Mouse (Mus musculus): ENCODE measurements around the gene Dmrtc2. TPM values are rescaled to one million over a fixed set of nuclear protein-coding genes. Genes with fewer than 3 reads are reported as not detected.

The Dmrtc2 gene
- polyA plus RNA-seq, 1 experiment from 2014 or later: not detected

GRCm38 (mm10) chr7:24850162-24850561, 19.7 kb upstream of the Dmrtc2 start:
- H3K27ac ChIP-seq (ENCODE audit: poor library complexity, severe bottlenecking): peak overlapping the region; percentile 60

DNA sequence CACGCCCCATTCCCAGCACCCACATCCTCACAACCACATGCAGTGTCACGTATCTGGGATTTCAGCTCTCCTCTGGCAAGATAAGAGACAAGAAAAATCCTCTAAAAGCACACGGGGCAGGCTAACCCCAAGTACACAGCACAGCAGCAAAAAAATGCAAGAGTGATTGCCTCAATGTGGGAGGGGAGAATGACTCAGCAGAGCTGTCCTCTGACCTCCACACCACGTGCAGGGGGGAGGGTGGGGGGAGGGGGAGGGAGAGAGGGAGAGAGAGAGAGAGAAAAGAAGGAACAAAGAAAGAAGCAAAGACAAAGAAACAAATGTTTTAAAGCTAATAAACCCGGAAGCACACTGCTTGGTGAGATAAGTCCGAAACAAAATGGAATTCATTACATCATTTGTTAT, 19.0 kb upstream of the Dmrtc2 start:
- H3K27me3 ChIP-seq (replicated peaks): no peaks in the 10 kb centered on the region
- no peaks in the 10 kb centered on the region for H3K36me3 ChIP-seq
- H3K4me3 ChIP-seq: no peak overlapping the region
- no peaks in the 10 kb centered on the region for H3K9me3 ChIP-seq (replicated peaks)
- 0 out of 2 replicates have a peak overlapping the region, but pooled peaks have one; percentile 53 for H3K27ac ChIP-seq (ENCODE audit: poor library complexity, severe bottlenecking)
- peak overlapping the region; percentile 11; the same call in 1 of the 2 replicates for H3K4me2 ChIP-seq
- no peak overlapping the region for H3K9ac ChIP-seq
- 27% methylated on average over 6 of the region's 6 CpGs for WGBS
- 0 out of 2 replicates have a peak, but pooled peaks cover 8% of the 10 kb centered on the region for H3K4me1 ChIP-seq (replicated peaks)
- peak; percentile 84 for ATAC-seq (ENCODE audit: insufficient number of reproducible peaks, low FRiP score)

More at GRCm38 (mm10) chr7:24850162-24850561, 19.7 kb upstream of the Dmrtc2 start:
- WGBS: 15% methylated on average over 5 of the region's 5 CpGs
- no peaks in the 10 kb centered on the region for H3K9me3 ChIP-seq (replicated peaks)
- peak; percentile 47; the same call in 1 of the 2 replicates for ATAC-seq (ENCODE audit: insufficient number of reproducible peaks, low FRiP score)
- H3K4me1 ChIP-seq (replicated peaks): 0 out of 2 replicates have a peak, but pooled peaks cover 10% of the 10 kb centered on the region
- H3K4me3 ChIP-seq: no peak overlapping the region
- H3K9ac ChIP-seq: no peak overlapping the region
- peak overlapping the region; percentile 38; the same call in 1 of the 2 replicates for H3K4me2 ChIP-seq
- no peaks in the 10 kb centered on the region for H3K36me3 ChIP-seq
- no peaks in the 10 kb centered on the region for H3K27me3 ChIP-seq (replicated peaks)

DNA sequence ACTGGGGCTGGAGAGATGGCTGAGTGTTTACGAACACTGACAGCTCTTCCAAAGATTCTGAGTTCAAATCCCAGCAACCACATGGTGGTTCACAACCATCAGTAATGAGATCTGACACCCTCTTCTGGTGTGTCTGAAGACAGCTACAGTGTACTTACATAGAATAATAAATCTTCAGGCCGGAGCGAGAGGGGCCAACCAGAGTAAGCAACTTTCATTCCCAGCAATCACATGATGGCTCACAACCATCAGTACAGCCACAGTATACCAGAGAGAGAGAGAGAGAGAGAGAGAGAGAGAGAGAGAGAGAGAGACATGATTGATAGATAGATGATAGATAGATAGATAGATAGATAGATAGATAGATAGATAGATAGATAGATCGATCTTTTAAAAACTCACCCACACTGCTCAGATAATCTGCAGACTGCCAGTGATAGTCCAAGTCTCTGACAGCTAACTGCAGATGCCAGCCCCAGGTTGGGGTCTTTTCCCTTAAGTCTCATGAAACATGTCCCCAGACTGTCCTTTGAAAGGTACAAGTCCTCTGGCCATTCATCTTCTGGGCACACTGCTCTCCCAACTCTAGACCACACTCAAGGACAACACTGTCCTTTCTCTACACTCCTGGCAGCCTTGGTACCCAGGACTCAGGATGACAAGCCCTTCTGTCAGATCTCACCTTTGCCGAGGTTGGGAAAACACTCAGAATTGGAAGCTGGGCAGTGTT, 18.1 kb upstream of the Dmrtc2 start:
- Histone ChIP-seq H3K4me1 (replicated peaks) (0 out of 2 replicates have a peak, but pooled peaks cover 8% of the 10 kb centered on the region), H3K27me3 (replicated peaks) (no peaks in the 10 kb centered on the region), H3K4me3 (no peak overlapping the region), H3K36me3 (no peaks in the 10 kb centered on the region), H3K27ac (ENCODE audit: poor library complexity, severe bottlenecking) (peak overlapping the region; percentile 29), H3K9ac (no peak overlapping the region), H3K9me3 (replicated peaks) (no peaks in the 10 kb centered on the region), H3K4me2 (0 out of 2 replicates have a peak overlapping the region, but pooled peaks have one; percentile 1)
- WGBS: 73% methylated on average over 5 of the region's 5 CpGs
- no peak for ATAC-seq (ENCODE audit: insufficient number of reproducible peaks, low FRiP score)

DNA sequence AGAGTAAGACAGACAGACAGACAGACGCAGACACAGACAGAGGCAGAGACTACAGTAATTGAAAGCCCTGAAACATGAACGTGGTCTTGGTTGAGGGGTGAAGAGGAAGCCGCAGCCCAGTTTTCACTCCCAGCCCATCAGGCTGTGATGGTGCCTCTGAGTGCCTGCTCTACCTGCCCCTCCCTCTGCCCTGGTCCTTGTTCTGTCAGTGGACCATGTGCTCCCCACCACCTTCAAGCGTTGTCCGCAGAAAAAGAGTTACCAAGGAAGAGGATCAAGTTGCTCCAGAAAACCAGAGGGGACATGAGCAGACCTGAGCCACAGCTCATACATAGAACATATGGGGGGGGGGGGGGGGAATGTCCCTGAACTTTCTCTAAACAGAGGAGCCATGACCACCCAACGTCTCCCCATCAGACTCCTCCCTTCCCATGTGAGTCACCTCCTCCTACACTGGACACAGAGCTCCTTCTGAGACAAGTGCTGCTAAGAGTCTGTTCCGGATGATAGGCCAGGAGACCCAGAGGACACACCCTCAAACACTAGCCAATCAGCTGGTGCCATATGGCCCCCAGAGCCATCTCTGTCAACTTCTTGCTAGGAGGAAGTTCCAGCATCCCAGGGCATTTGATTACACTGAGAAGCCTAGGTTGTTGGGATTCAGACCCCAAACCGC, 17.2 kb upstream of the Dmrtc2 start:
- peak; percentile 89 for ATAC-seq (ENCODE audit: insufficient number of reproducible peaks, low FRiP score)
- 0 out of 2 replicates have a peak, but pooled peaks cover 8% of the 10 kb centered on the region for H3K4me1 ChIP-seq (replicated peaks)
- 0 out of 2 replicates have a peak overlapping the region, but pooled peaks have one; percentile 1 for H3K4me2 ChIP-seq
- no peak overlapping the region for H3K4me3 ChIP-seq
- H3K9ac ChIP-seq: no peak overlapping the region
- no peaks in the 10 kb centered on the region for H3K9me3 ChIP-seq (replicated peaks)
- no peaks in the 10 kb centered on the region for H3K27me3 ChIP-seq (replicated peaks)
- H3K27ac ChIP-seq (ENCODE audit: poor library complexity, severe bottlenecking): peak overlapping the region; percentile 29
- 58% methylated on average over 8 of the region's 8 CpGs for WGBS
- no peaks in the 10 kb centered on the region for H3K36me3 ChIP-seq

GRCm38 (mm10) chr7:24853233-24853563, 16.7 kb upstream of the Dmrtc2 start:
- no peak overlapping the region for H3K4me3 ChIP-seq
- H3K4me1 ChIP-seq (replicated peaks): 0 out of 2 replicates have a peak, but pooled peaks cover 8% of the 10 kb centered on the region
- H3K4me2 ChIP-seq: no peak overlapping the region
- H3K36me3 ChIP-seq: no peaks in the 10 kb centered on the region
- ATAC-seq (ENCODE audit: insufficient number of reproducible peaks, low FRiP score): peak; percentile 15
- H3K9ac ChIP-seq: no peak overlapping the region
- H3K9me3 ChIP-seq (replicated peaks): no peaks in the 10 kb centered on the region
- peak overlapping the region; percentile 5; the same call in 1 of the 2 replicates for H3K27ac ChIP-seq (ENCODE audit: poor library complexity, severe bottlenecking)
- H3K27me3 ChIP-seq (replicated peaks): no peaks in the 10 kb centered on the region

- H3K4me2 ChIP-seq: no peak overlapping the region
- H3K4me1 ChIP-seq (replicated peaks): 0 out of 2 replicates have a peak, but pooled peaks cover 8% of the 10 kb centered on the region
- 32% methylated on average over 7 of the region's 7 CpGs for WGBS
- peak overlapping the region; percentile 5; the same call in 1 of the 2 replicates for H3K27ac ChIP-seq (ENCODE audit: poor library complexity, severe bottlenecking)
- no peak overlapping the region for H3K4me3 ChIP-seq
- H3K9me3 ChIP-seq (replicated peaks): no peaks in the 10 kb centered on the region
- H3K27me3 ChIP-seq (replicated peaks): no peaks in the 10 kb centered on the region
- H3K36me3 ChIP-seq: no peaks in the 10 kb centered on the region
- no peak for ATAC-seq (ENCODE audit: insufficient number of reproducible peaks, low FRiP score)
- no peak overlapping the region for H3K9ac ChIP-seq
Observed at GRCm38 (mm10) chr7:24853695-24854094, 16.2 kb upstream of the Dmrtc2 start.

- Histone ChIP-seq H3K27me3 (replicated peaks) (no peaks in the 10 kb centered on the region), H3K9me3 (replicated peaks) (no peaks in the 10 kb centered on the region), H3K4me2 (no peak overlapping the region), H3K4me3 (no peak overlapping the region), H3K4me1 (replicated peaks) (0 out of 2 replicates have a peak, but pooled peaks cover 4% of the 10 kb centered on the region), H3K27ac (ENCODE audit: poor library complexity, severe bottlenecking) (no peak overlapping the region), H3K9ac (no peak overlapping the region), H3K36me3 (no peaks in the 10 kb centered on the region)
- no peak for ATAC-seq (ENCODE audit: insufficient number of reproducible peaks, low FRiP score)
- WGBS: 46% methylated on average over 6 of the region's 6 CpGs
Observed at GRCm38 (mm10) chr7:24856460-24857120, 13.3 kb upstream of the Dmrtc2 start.

- no peaks in the 10 kb centered on the region for H3K36me3 ChIP-seq
- H3K27ac ChIP-seq (ENCODE audit: poor library complexity, severe bottlenecking): no peak overlapping the region
- H3K4me2 ChIP-seq: no peak overlapping the region
- no peak overlapping the region for H3K9ac ChIP-seq
- H3K4me1 ChIP-seq (replicated peaks): no peaks in the 10 kb centered on the region
- H3K4me3 ChIP-seq: no peak overlapping the region
- H3K27me3 ChIP-seq (replicated peaks): no peaks in the 10 kb centered on the region; the same call in 1 of the 2 replicates
- peak; percentile 88 for ATAC-seq (ENCODE audit: insufficient number of reproducible peaks, low FRiP score)
- WGBS: 65% methylated on average over 5 of the region's 5 CpGs
- H3K9me3 ChIP-seq (replicated peaks): no peaks in the 10 kb centered on the region
Observed at GRCm38 (mm10) chr7:24859234-24859633, 10.6 kb upstream of the Dmrtc2 start.

GRCm38 (mm10) chr7:24861913-24862312, 7.9 kb upstream of the Dmrtc2 start, which contains the start of gene Gm9844:
Gene Gm9844, plus strand, starts transcription at chr7:24862213.
- ATAC-seq (ENCODE audit: insufficient number of reproducible peaks, low FRiP score): no peak
- no peak within 1 kb of the TSS for H3K9ac ChIP-seq
- H3K27ac ChIP-seq (ENCODE audit: poor library complexity, severe bottlenecking): no peak within 1 kb of the TSS
- H3K4me1 ChIP-seq (replicated peaks): no peaks in the 10 kb centered on the region
- no peaks in the 10 kb centered on the region for H3K9me3 ChIP-seq (replicated peaks)
- no peaks in the 10 kb centered on the region for H3K36me3 ChIP-seq
- H3K4me3 ChIP-seq: no peak within 1 kb of the TSS
- H3K4me2 ChIP-seq: no peak within 1 kb of the TSS
- peaks cover 4% of the 10 kb centered on the region; the same call in 1 of the 2 replicates for H3K27me3 ChIP-seq (replicated peaks)
- whole genome bisulfite sequencing: 85% methylated on average over 7 of the region's 7 CpGs

DNA sequence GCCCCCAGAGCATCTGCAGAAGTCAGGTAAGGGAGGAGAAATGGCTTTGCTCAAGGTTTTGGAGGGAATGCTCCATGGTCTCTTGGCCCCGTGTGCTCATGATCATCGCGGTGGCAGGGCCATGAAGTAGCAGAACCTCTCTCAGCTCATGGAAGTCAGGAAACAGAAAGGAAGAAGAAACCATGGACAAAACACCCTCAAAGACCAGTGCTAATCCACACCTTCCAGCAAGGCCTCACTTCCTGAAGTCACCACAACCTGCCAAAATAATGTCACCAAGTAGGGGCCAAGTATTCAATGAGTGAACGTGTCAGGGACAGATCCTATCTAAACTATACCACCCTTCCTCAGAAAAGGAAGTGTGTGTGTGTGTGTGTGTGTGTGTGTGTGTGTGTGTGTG, 7.0 kb upstream of the Dmrtc2 start:
- no peaks in the 10 kb centered on the region for H3K9me3 ChIP-seq (replicated peaks)
- H3K9ac ChIP-seq: no peak overlapping the region
- H3K36me3 ChIP-seq: no peaks in the 10 kb centered on the region
- WGBS: 72% methylated on average over 4 of the region's 4 CpGs
- H3K4me1 ChIP-seq (replicated peaks): no peaks in the 10 kb centered on the region
- peaks cover 7% of the 10 kb centered on the region; the same call in 1 of the 2 replicates for H3K27me3 ChIP-seq (replicated peaks)
- no peak overlapping the region for H3K4me2 ChIP-seq
- H3K4me3 ChIP-seq: no peak overlapping the region
- no peak overlapping the region for H3K27ac ChIP-seq (ENCODE audit: poor library complexity, severe bottlenecking)
- ATAC-seq (ENCODE audit: insufficient number of reproducible peaks, low FRiP score): no peak

GRCm38 (mm10) chr7:24864156-24864555, 5.7 kb upstream of the Dmrtc2 start:
- 22% methylated on average over 6 of the region's 6 CpGs for WGBS
- Histone ChIP-seq H3K4me2 (no peak overlapping the region), H3K4me3 (no peak overlapping the region), H3K27ac (ENCODE audit: poor library complexity, severe bottlenecking) (no peak overlapping the region), H3K4me1 (replicated peaks) (no peaks in the 10 kb centered on the region), H3K36me3 (no peaks in the 10 kb centered on the region), H3K9me3 (replicated peaks) (no peaks in the 10 kb centered on the region), H3K9ac (no peak overlapping the region), H3K27me3 (replicated peaks) (peaks cover 14% of the 10 kb centered on the region)
- no peak for ATAC-seq (ENCODE audit: insufficient number of reproducible peaks, low FRiP score)

All from heart, embryonic 12.5 days (tissue).